Mouse (Mus musculus): ENCODE data around the gene Kcnj10. TPM values are rescaled to one million over a fixed set of nuclear protein-coding genes. Genes with fewer than 3 reads are reported as not detected.

The Kcnj10 gene
- total RNA-seq, 2 experiments from 2014 or later = 84.0 to 88.1 TPM

- peak in 1 of 2 experiments; percentile 58 for DNase-seq (ENCODE audit: extremely low spot score in 1 of 2, low spot score in 1 of 2)
These were observed 11.9 kb upstream of the Kcnj10 start, which contains the start of gene Kcnj9 for GRCm38 (mm10) chr1:172329131-172329530. Gene Kcnj9 (minus strand): TSS chr1:172329318.

GRCm38 (mm10) chr1:172329616-172330015, 11.4 kb upstream of the Kcnj10 start:
- no peak for DNase-seq (ENCODE audit: extremely low spot score in 1 of 2, low spot score in 1 of 2)

- no peak for DNase-seq (ENCODE audit: extremely low spot score in 1 of 2, low spot score in 1 of 2)
These were observed 9.5 kb upstream of the Kcnj10 start for GRCm38 (mm10) chr1:172331422-172331947.

GRCm38 (mm10) chr1:172332925-172333324, 8.1 kb upstream of the Kcnj10 start:
- DNase-seq (ENCODE audit: extremely low spot score in 1 of 2, low spot score in 1 of 2) = no peak

- no peak for DNase-seq (ENCODE audit: extremely low spot score in 1 of 2, low spot score in 1 of 2)
These were observed 7.5 kb upstream of the Kcnj10 start for GRCm38 (mm10) chr1:172333512-172333911.

GRCm38 (mm10) chr1:172335804-172336203, 5.2 kb upstream of the Kcnj10 start:
- DNase-seq (ENCODE audit: extremely low spot score in 1 of 2, low spot score in 1 of 2) = no peak

- DNase-seq (ENCODE audit: extremely low spot score in 1 of 2, low spot score in 1 of 2) = no peak
These were observed 3.4 kb upstream of the Kcnj10 start for GRCm38 (mm10) chr1:172337411-172338185.

GRCm38 (mm10) chr1:172341386-172341785, 376 bp downstream of the Kcnj10 start:
- DNase-seq (ENCODE audit: extremely low spot score in 1 of 2, low spot score in 1 of 2) = no peak

- DNase-seq (ENCODE audit: extremely low spot score in 1 of 2, low spot score in 1 of 2) = peak in 1 of 2 experiments; percentile 57
These were observed 1.7 kb downstream of the Kcnj10 start for GRCm38 (mm10) chr1:172342729-172343128.

- DNase-seq (ENCODE audit: extremely low spot score in 1 of 2, low spot score in 1 of 2) = no peak
These were observed 2.9 kb downstream of the Kcnj10 start for GRCm38 (mm10) chr1:172343914-172344313.

- no peak for DNase-seq (ENCODE audit: extremely low spot score in 1 of 2, low spot score in 1 of 2)
These were observed 3.8 kb downstream of the Kcnj10 start for GRCm38 (mm10) chr1:172344820-172345219.

GRCm38 (mm10) chr1:172346707-172347106, 5.7 kb downstream of the Kcnj10 start:
- no peak for DNase-seq (ENCODE audit: extremely low spot score in 1 of 2, low spot score in 1 of 2)

GRCm38 (mm10) chr1:172347382-172347781, 6.4 kb downstream of the Kcnj10 start:
- no peak for DNase-seq (ENCODE audit: extremely low spot score in 1 of 2, low spot score in 1 of 2)

GRCm38 (mm10) chr1:172349504-172349903, 8.5 kb downstream of the Kcnj10 start:
- DNase-seq (ENCODE audit: extremely low spot score in 1 of 2, low spot score in 1 of 2) = no peak

GRCm38 (mm10) chr1:172349916-172350812, 9.2 kb downstream of the Kcnj10 start:
- no peak for DNase-seq (ENCODE audit: extremely low spot score in 1 of 2, low spot score in 1 of 2)

GRCm38 (mm10) chr1:172352001-172352400, 11.0 kb downstream of the Kcnj10 start:
- DNase-seq (ENCODE audit: extremely low spot score in 1 of 2, low spot score in 1 of 2) = no peak

GRCm38 (mm10) chr1:172352453-172352852, 11.4 kb downstream of the Kcnj10 start:
- DNase-seq (ENCODE audit: extremely low spot score in 1 of 2, low spot score in 1 of 2) = no peak

GRCm38 (mm10) chr1:172355336-172355735, 14.3 kb downstream of the Kcnj10 start:
- DNase-seq (ENCODE audit: extremely low spot score in 1 of 2, low spot score in 1 of 2) = no peak

GRCm38 (mm10) chr1:172357550-172357949, 16.5 kb downstream of the Kcnj10 start:
- DNase-seq (ENCODE audit: extremely low spot score in 1 of 2, low spot score in 1 of 2) = peak in 1 of 2 experiments; percentile 76

GRCm38 (mm10) chr1:172358341-172358740, 17.3 kb downstream of the Kcnj10 start:
- no peak for DNase-seq (ENCODE audit: extremely low spot score in 1 of 2, low spot score in 1 of 2)

GRCm38 (mm10) chr1:172364684-172365083, 23.7 kb downstream of the Kcnj10 start:
- DNase-seq (ENCODE audit: extremely low spot score in 1 of 2, low spot score in 1 of 2) = peak in 1 of 2 experiments; percentile 43

All from layer of hippocampus, postnatal 25 days (tissue).